Comparison of ENCODE assay signal across 20 mouse cellular contexts in the genomic region with DNA sequence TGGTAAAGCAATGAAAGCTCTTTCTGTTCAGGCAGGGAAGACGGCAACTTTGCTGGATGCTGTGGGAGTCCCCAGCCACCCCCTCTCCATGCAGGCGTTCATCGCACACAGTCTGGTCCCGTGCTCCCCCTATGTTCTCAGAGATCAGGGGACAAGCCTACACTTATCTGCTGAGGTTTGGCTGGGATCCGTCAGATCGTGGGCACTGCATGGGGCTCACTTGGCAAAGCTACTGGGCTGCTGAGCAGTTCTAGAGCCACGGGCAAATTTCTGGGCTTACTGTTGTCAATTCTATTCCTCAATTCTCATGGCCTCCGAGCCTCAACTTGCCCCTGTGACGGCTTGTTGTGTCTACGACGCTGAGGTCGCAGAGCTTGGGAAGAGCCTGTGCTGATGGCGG. TPM values are rescaled to one million over a fixed set of nuclear protein-coding genes. Genes with fewer than 3 reads are reported as not detected.
DNase-seq lines count a peak whose midpoint lies in the region; ATAC-seq and TF ChIP-seq lines count a peak whose summit lies in the region.
"Had no signal": no experiment of that assay in that cellular context is flagged by ENCODE, and none has a peak within 500 bp of the region (broad histone marks: within the 10 kb centered on the region; RNA-seq: fewer than 3 reads in every experiment).

No protein-coding gene starts in this region.

- H3K4me2 ChIP-seq in embryonic facial prominence, embryonic 13.5 days = no peak overlapping the region
- H3K4me2 ChIP-seq: hindbrain, embryonic 15.5 days; neural tube, embryonic 12.5 days; stomach, embryonic 15.5 days had no signal

- DNase-seq in frontal cortex, postnatal 25 days (ENCODE audit: low spot score in 2 of 2) = no peak
- no peak for DNase-seq in left cerebral cortex, adult 2 months (ENCODE audit: extremely low spot score in 1 of 2, low spot score in 2 of 2)
- no peak for DNase-seq in left cerebral cortex, postnatal 14 days (ENCODE audit: low spot score in 2 of 2)
- peak; percentile 71 for DNase-seq in cerebellum, adult 9-10 months
- no peak for DNase-seq in ovary, postnatal 10 days (ENCODE audit: low spot score)
- DNase-seq in ovary, postnatal 14 days (ENCODE audit: low spot score) = no peak
- DNase-seq: B cell, adult 2 months; forebrain, postnatal 0 days; gastrocnemius, postnatal 14 days; heart, postnatal 10 days; kidney, adult 8-10 months; lung, postnatal 14 days had no signal

- H3K4me1 ChIP-seq in embryonic facial prominence, embryonic 13.5 days = peaks cover 51% of the 10 kb centered on the region
- H3K4me1 ChIP-seq: neural tube, embryonic 12.5 days had no signal

- no peak for TF ChIP-seq CTCF in left cerebral cortex, adult 2 months (IDR thresholded peaks at IDR 0.05)

- H3K4me3 ChIP-seq in left cerebral cortex, adult 2 months = no peak overlapping the region
- H3K4me3 ChIP-seq in embryonic facial prominence, embryonic 13.5 days = no peak overlapping the region
- H3K4me3 ChIP-seq: erythroblast, embryonic 14.5 days; hindbrain, embryonic 15.5 days; neural tube, embryonic 12.5 days; stomach, embryonic 15.5 days had no signal

- intact Hi-C loops in left cerebral cortex, adult 2 months (cut with DNase I) = no loop called here
- intact Hi-C loops in left cerebral cortex, postnatal 14 days (cut with DNase I) = no loop called here

- H3K36me3 ChIP-seq in embryonic facial prominence, embryonic 13.5 days = peaks cover 77% of the 10 kb centered on the region
- H3K36me3 ChIP-seq: hindbrain, embryonic 15.5 days had no signal

- H3K27me3 ChIP-seq in embryonic facial prominence, embryonic 13.5 days = no peaks in the 10 kb centered on the region
- H3K27me3 ChIP-seq: hindbrain, embryonic 15.5 days; neural tube, embryonic 12.5 days; Patski; stomach, embryonic 15.5 days had no signal

- H3K9me3 ChIP-seq in embryonic facial prominence, embryonic 13.5 days = peaks cover 5% of the 10 kb centered on the region; the same call in 1 of the 2 replicates
- H3K9me3 ChIP-seq: hindbrain, embryonic 15.5 days; neural tube, embryonic 12.5 days; stomach, embryonic 15.5 days had no signal

- H3K9ac ChIP-seq in embryonic facial prominence, embryonic 13.5 days = no peak overlapping the region
- H3K9ac ChIP-seq: forebrain, postnatal 0 days; hindbrain, embryonic 15.5 days; neural tube, embryonic 12.5 days; stomach, embryonic 15.5 days had no signal

- WGBS in embryonic facial prominence, embryonic 13.5 days = 73% methylated on average over 13 of the region's 13 CpGs

- ATAC-seq in frontal cortex, adult (ENCODE audit: low TSS enrichment) = peak; percentile 76
- ATAC-seq in embryonic facial prominence, embryonic 13.5 days (ENCODE audit: insufficient number of reproducible peaks, insufficient read depth, low FRiP score, low TSS enrichment, low read depth) = no peak
- ATAC-seq: forebrain, postnatal 0 days; Patski had no signal

- peak overlapping the region; percentile 10; the same call in 1 of the 2 replicates for H3K27ac ChIP-seq in left cerebral cortex, adult 2 months
- peak overlapping the region; percentile 92 for H3K27ac ChIP-seq in embryonic facial prominence, embryonic 13.5 days
- H3K27ac ChIP-seq: neural tube, embryonic 12.5 days; stomach, embryonic 15.5 days had no signal

RNA-seq across cellular contexts. Expression of gene Boc, which starts 49.9 kb away (rescaled TPM):
- total RNA-seq in left cerebral cortex, adult 2 months (2021) = 10 to 100 TPM; 18.7 to 20.0 TPM
- 10 to 100 TPM; 19.5 to 23.9 TPM for total RNA-seq in left cerebral cortex, postnatal 14 days (2021)
- polyA plus RNA-seq in embryonic facial prominence, embryonic 13.5 days (2015; fragmentation: Nextera tagmentation; extraction: Ambion mirVana) = 51.1 and 53.9 TPM in 2 replicates
- total RNA-seq: megakaryocyte-erythroid progenitor cell, adult 5-6 weeks had no signal
- polyA plus RNA-seq: erythroblast, embryonic 14.5 days had no signal
